Mouse (Mus musculus): ENCODE data around the gene Ice1. TPM values are rescaled to one million over a fixed set of nuclear protein-coding genes. Genes with fewer than 3 reads are reported as not detected.

Ice1 gene
- polyA plus RNA-seq (2021; fragmentation: Nextera tagmentation) = 5.9 TPM in 2 replicates
- long read RNA-seq, experiment 1, partial matches to known transcripts = 13 of 13 reads
- long read RNA-seq, experiment 1, other reads (novel, unspliced or antisense) = 0 of 13 reads
- long read RNA-seq, experiment 2, partial matches to known transcripts = 25 of 29 reads
- long read RNA-seq, experiment 2, other reads (novel, unspliced or antisense) = 4 of 29 reads

DNA sequence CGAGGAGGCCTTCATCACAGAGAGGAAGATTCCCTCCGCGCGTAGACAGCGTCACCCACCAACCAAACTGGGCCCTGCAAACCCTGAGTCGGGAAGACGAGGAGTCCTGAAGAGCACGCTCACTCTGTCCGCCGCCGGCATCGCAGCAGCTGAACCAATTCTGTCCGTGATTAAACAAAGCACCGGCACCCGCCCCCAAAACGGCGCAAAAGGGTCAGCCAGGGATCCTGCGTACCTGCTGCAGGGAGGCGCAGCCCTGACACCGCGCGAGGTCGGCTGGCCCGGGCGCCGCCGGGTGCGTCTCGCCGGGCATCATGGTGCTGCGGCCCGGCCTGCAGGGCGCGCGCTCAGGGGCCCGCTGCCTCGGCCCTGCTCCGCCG is at the start of gene Ice1:
Ice1 (minus strand) TSS at position 353 of the 380 bp plus-strand sequence.

Other genes starting within 250 kb of the Ice1 start
- 0.10 and 0.26 TPM in 2 replicates for gene Adamts16, start 204.2 kb upstream of the Ice1 start, polyA plus RNA-seq (2021; fragmentation: Nextera tagmentation)

All from layer of hippocampus, adult 6 months (tissue).